Mouse (Mus musculus) liver, embryonic 11.5 days (tissue): ENCODE data around the gene Vmn1r95. TPM values are rescaled to one million over a fixed set of nuclear protein-coding genes. Genes with fewer than 3 reads are reported as not detected.
"Not testable (repeated sequence)": the region's sequence is repeated elsewhere in the genome, so short reads cannot be mapped to it uniquely, and the experiment has no call there.

Experiments used
- ATAC-seq: fragments of 200-750 bp; cut with Nextera tagmentation; replicated peaks from 2 replicates; pipeline ENCODE4 v1.8.0; 2017; ENCODE audit warnings: moderate number of reproducible peaks, mild to moderate bottlenecking, moderate TSS enrichment, moderate library complexity; ENCODE audit not compliant: low FRiP score
- DNase-seq: peaks from one replicate; pipeline ENCODE4 v3.0.0-alpha.2; 2017; ENCODE audit warnings: low spot score
- H3K27ac ChIP-seq: fragments of 300-500 bp; sonication (generic); 2 replicates; pipeline ENCODE4 v1.5.1; 2014; ENCODE audit warnings: mild to moderate bottlenecking, low read depth, low read length, control low read depth
- H3K27me3 ChIP-seq: fragments of 300-500 bp; sonication (generic); replicated peaks from 2 replicates; pipeline ENCODE4 v1.6.1; 2014; ENCODE audit warnings: low read length, mixed read lengths; ENCODE audit not compliant: control insufficient read depth, insufficient read depth
- H3K36me3 ChIP-seq: fragments of 300-500 bp; sonication (generic); 2 replicates; pipeline ENCODE4 v1.6.1; 2014; ENCODE audit warnings: mild to moderate bottlenecking, low read length, moderate library complexity, mixed read lengths; ENCODE audit not compliant: control insufficient read depth, insufficient read depth
- H3K4me1 ChIP-seq: fragments of 300-500 bp; sonication (generic); replicated peaks from 2 replicates; pipeline ENCODE4 v1.6.1; 2014; ENCODE audit warnings: low read length, mixed read lengths; ENCODE audit not compliant: control insufficient read depth, insufficient read depth
- H3K4me2 ChIP-seq: fragments of 300-500 bp; sonication (generic); 2 replicates; pipeline ENCODE4 v1.6.1; 2014; ENCODE audit warnings: mild to moderate bottlenecking, control low read depth, moderate library complexity
- H3K4me3 ChIP-seq: fragments of 300-500 bp; sonication (generic); 2 replicates; pipeline ENCODE4 v1.5.1; 2014; ENCODE audit warnings: low read depth, low read length, control low read depth
- H3K9ac ChIP-seq: fragments of 300-500 bp; sonication (generic); 2 replicates; pipeline ENCODE4 v1.6.1; 2014; ENCODE audit warnings: low read depth, low read length, control low read depth
- H3K9me3 ChIP-seq: fragments of 300-500 bp; sonication (generic); 2 replicates; pipeline ENCODE4 v1.6.1; 2016; ENCODE audit warnings: low read length, inconsistent platforms, mixed read lengths; ENCODE audit not compliant: control insufficient read depth
- WGBS: fragments of 180-500 bp; shearing (Covaris S2); extraction: QIAGEN DNeasy Blood & Tissue Kit; methylation state at CpG from one replicate; pipeline ENCODE4 v1.1.7; 2014; 5-methylcytosine and 5-hydroxymethylcytosine counted together
- polyA plus RNA-seq: library from polyadenylated mRNA; unstranded; fragments of >200 nt; fragmentation: Nextera tagmentation; extraction: Ambion mirVana; gene quantifications from 2 replicates; pipeline ENCODE4 v1.2.1, GENCODE M21; 2014

Gene Vmn1r95
- not detected in 2 replicates for polyA plus RNA-seq

DNA sequence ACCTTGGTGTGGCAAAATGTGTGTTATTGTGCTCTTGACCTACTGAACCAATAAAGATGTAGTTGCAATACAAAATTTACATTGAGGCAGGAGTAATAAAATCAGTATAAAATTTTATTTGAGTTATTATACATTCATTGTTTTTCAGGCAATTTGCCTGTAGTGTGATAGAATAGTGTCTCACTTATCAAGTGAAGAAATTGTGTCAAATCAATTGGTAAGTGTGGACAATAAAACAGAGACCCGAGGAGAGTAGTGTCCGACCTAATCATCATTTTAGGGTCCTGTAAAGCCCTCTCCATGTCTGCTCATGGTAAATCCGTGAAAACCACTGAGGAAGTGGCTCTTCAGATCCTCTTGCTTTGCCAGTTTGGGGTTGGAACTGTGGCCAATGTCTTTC lies at the start of gene Vmn1r95:
TSS of gene Vmn1r95 (plus strand) at position 301 of the 400 bp plus-strand sequence.
- not testable (repeated sequence) for H3K4me1 ChIP-seq, H3K27me3 ChIP-seq, H3K36me3 ChIP-seq, H3K27ac ChIP-seq, ATAC-seq, DNase-seq, H3K4me3 ChIP-seq, H3K9me3 ChIP-seq, H3K4me2 ChIP-seq, H3K9ac ChIP-seq
- no CpG with 5 or more reads among the region's 3 CpGs for WGBS

DNA sequence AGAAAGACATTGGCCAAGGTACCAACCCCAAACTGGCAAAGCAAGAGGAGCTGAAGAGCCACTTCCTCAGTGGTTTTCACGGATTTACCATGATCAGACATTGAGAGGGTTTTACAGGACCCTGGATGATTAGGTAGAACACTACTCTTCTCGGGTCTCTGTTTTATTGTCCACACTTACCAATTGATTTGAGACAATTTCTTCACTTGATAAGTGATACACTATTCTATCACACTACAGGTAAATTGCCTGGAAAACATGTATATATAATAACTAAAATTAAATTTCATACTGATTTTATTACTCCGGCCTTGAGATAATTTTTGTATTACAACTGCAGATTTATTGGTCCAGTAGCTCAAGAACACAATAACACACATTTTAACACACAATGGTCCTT lies 25.2 kb upstream of the Vmn1r95 start, which contains the start of gene Vmn1r94:
TSS of gene Vmn1r94 (minus strand) at position 101 of the 400 bp plus-strand sequence.
- H3K4me3 ChIP-seq, H3K27ac ChIP-seq, H3K36me3 ChIP-seq, H3K4me1 ChIP-seq, DNase-seq, H3K27me3 ChIP-seq, ATAC-seq, H3K9ac ChIP-seq, H3K4me2 ChIP-seq, H3K9me3 ChIP-seq: not testable (repeated sequence)
- WGBS: no CpG with 5 or more reads among the region's 3 CpGs

DNA sequence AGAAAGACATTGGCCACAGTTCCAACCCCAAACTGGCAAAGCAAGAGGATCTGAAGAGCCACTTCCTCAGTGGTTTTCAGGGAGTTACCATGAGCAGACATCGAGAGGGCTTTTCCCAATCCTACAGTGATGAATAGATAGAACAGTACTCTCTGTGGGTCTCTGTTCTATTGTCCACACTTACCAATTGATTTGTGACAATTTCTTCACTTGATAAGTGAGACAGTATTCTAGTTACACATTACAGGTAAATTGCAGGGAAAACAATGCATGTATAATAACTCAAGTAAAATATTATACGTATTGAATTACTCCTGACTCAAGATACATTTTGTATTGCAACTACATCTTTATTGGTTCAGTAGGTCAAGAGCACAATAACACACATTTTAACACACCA lies 12.0 kb downstream of the Vmn1r95 start, which contains the start of gene Gm6164:
TSS of gene Gm6164 (minus strand) at position 101 of the 400 bp plus-strand sequence.
- DNase-seq, H3K4me2 ChIP-seq, H3K27ac ChIP-seq, H3K9me3 ChIP-seq, H3K9ac ChIP-seq, H3K27me3 ChIP-seq, H3K4me1 ChIP-seq, H3K4me3 ChIP-seq, ATAC-seq, H3K36me3 ChIP-seq: not testable (repeated sequence)
- WGBS: no CpG with 5 or more reads among the region's 2 CpGs

DNA sequence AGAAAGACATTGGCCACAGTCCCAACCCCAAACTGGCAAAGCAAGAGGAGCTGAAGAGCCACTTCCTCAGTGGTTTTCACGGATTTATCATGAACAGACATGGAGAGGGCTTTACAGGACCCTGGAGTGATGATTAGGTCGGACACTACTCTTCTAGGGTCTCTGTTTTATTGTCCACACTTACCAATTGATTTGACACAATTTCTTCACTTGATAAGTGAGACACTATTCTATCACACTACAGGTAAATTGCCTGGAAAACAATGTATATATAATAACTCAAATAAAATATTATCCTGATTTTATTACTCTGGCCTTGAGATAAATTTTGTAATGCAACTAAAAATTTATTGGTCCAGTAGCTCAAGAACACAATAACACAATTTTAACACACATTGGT lies 40.2 kb downstream of the Vmn1r95 start, which contains the start of gene Gm4498:
TSS of gene Gm4498 (minus strand) at position 101 of the 400 bp plus-strand sequence.
- not testable (repeated sequence) for H3K9me3 ChIP-seq, H3K27me3 ChIP-seq, H3K27ac ChIP-seq, H3K9ac ChIP-seq, H3K4me3 ChIP-seq, H3K4me1 ChIP-seq, DNase-seq, H3K36me3 ChIP-seq, ATAC-seq, H3K4me2 ChIP-seq
- WGBS: no CpG with 5 or more reads among the region's 2 CpGs

Other genes with a start within 250 kb of the Vmn1r95 start
- gene Igsf23, start 243.0 kb upstream of the Vmn1r95 start, polyA plus RNA-seq: 0.59 and 0.73 TPM in 2 replicates
- not detected in 2 replicates for gene Ceacam20, start 228.3 kb upstream of the Vmn1r95 start, polyA plus RNA-seq
- not detected in 2 replicates for gene Nlrp9b, start 202.2 kb upstream of the Vmn1r95 start, polyA plus RNA-seq
- not detected in 2 replicates for gene Vmn1r91, start 94.0 kb upstream of the Vmn1r95 start, polyA plus RNA-seq
- gene Gm16442, start 71.1 kb upstream of the Vmn1r95 start, polyA plus RNA-seq: not detected in 2 replicates
- not detected in 2 replicates for gene Vmn1r93, start 54.6 kb upstream of the Vmn1r95 start, polyA plus RNA-seq
- not detected in 2 replicates for gene Vmn1r94, start 25.3 kb upstream of the Vmn1r95 start, polyA plus RNA-seq
- gene Gm6164, start 11.9 kb downstream of the Vmn1r95 start, polyA plus RNA-seq: not detected in 2 replicates
- gene Gm4498, start 40.1 kb downstream of the Vmn1r95 start, polyA plus RNA-seq: not detected in 2 replicates
- not detected in 2 replicates for gene Gm5890, start 69.1 kb downstream of the Vmn1r95 start, polyA plus RNA-seq
- gene Gm4133, start 140.4 kb downstream of the Vmn1r95 start, polyA plus RNA-seq: not detected in 2 replicates
- gene Gm5728, start 181.7 kb downstream of the Vmn1r95 start, polyA plus RNA-seq: not detected in 2 replicates
- not detected in 2 replicates for gene Vmn1r100, start 224.2 kb downstream of the Vmn1r95 start, polyA plus RNA-seq
- not detected in 2 replicates for gene Vmn1r101, start 248.9 kb downstream of the Vmn1r95 start, polyA plus RNA-seq